Mouse (Mus musculus) embryonic fibroblast, embryonic 13.5 days (primary cell): ENCODE data around the gene Nsa2. TPM values are rescaled to one million over a fixed set of nuclear protein-coding genes. Genes with fewer than 3 reads are reported as not detected.
A peak's percentile ranks its signal among the peaks of the same experiment; 100 is the strongest.
"Not testable (repeated sequence)": the region's sequence is repeated elsewhere in the genome, so short reads cannot be mapped to it uniquely, and the experiment has no call there.

Experiments
- H3K27ac ChIP-seq: 2 replicates; pipeline ENCODE4 v1.5.1; 2012; ENCODE audit warnings: low read length, control low read depth, inconsistent platforms; ENCODE audit not compliant: insufficient read depth
- H3K4me1 ChIP-seq: 2 replicates; pipeline ENCODE4 v1.6.1; 2011; ENCODE audit warnings: low read length; ENCODE audit not compliant: control insufficient read depth, insufficient read depth
- H3K4me3 ChIP-seq: 2 replicates; pipeline ENCODE4 v1.5.1; 2011; ENCODE audit warnings: mild to moderate bottlenecking, control low read depth, low read length; ENCODE audit not compliant: insufficient read depth
- CTCF ChIP-seq: IDR thresholded peaks from 2 replicates; pipeline ENCODE4 v1.5.1; 2011; ENCODE audit warnings: mild to moderate bottlenecking, control low read depth, low read length, moderate library complexity, borderline replicate concordance; ENCODE audit not compliant: insufficient read depth
- POLR2A ChIP-seq: IDR thresholded peaks from 2 replicates; pipeline ENCODE4 v1.6.1; 2011; ENCODE audit warnings: low read depth, mild to moderate bottlenecking, control low read depth, low read length, moderate library complexity
- polyA plus RNA-seq: library from polyadenylated mRNA; stranded (reverse); fragments of >200 nt; gene quantifications from 2 replicates; pipeline ENCODE4 v1.2.4, GENCODE M21; 2011; ENCODE audit warnings: low read depth; ENCODE audit not compliant: missing spikeins, insufficient read length

Gene Nsa2
- polyA plus RNA-seq, 1 experiment = 298 TPM

DNA sequence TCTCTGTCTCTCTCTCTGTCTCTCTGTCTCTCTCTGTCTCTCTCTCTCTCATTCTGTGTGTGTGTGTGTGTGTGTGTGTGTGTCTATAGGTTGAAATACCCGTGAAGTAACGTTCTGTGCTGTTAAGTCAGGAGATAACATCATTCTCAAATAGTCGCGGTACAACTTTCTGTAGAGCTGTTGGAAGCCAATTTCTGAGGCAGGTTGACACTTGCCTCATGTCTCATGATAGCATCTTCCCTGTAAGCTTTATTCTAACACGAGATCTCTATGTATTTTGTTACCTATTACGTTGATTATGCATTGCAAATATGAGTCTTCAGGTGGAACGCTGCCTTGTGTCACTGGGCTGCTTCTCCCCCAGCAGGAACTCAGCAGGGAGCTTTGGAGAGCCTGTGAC is 4.6 kb upstream of the Nsa2 start:
- Histone ChIP-seq H3K4me3 (no peak overlapping the region), H3K4me1 (no peaks in the 10 kb centered on the region), H3K27ac (no peak overlapping the region)
- TF ChIP-seq POLR2A = no peak
- no peak for TF ChIP-seq CTCF

DNA sequence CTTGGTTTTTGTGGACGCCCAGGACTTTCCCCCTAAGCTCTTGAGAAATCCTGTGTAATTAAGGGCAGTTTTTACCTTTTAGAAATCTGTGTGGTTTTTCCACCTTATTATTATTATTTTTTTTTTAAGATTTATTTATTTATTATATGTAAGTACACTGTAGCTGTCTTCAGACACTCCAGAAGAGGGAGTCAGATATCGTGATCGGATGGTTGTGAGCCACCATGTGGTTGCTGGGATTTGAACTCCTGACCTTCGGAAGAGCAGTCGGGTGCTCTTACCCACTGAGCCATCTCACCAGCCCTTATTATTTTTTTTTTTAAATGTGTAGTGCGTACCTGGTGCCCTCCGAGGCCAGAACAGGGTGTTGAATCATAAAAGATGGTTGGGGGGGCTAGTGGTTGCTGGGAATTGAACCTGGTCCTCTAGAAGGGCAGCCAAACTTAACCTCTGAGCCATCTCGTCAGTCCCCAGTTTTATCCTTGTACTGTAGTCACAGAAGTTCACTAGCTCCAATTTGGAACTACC is 731 bp upstream of the Nsa2 start:
- H3K4me1 ChIP-seq, H3K27ac ChIP-seq: not testable (repeated sequence)
- peak overlapping the region; percentile 82 for H3K4me3 ChIP-seq

DNA sequence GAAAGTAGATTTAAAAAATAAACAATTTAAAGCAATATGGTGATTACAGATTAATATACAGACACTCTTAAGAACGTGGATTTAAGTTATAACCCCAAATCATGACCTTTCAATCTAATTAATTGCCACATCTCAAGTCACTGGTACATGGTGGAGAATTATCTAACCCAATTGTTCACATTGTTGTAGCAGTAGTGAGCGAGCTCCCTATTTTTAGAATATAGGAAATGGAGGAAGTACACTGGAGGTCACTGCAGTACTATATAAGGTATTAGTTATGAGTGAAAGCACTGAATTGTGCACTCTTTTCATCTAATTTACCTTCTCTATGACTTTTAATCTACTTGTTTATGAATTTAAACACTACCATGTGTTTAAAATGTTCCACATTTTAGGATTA is 7.3 kb downstream of the Nsa2 start:
- H3K4me3 ChIP-seq, H3K4me1 ChIP-seq, H3K27ac ChIP-seq: not testable (repeated sequence)

DNA sequence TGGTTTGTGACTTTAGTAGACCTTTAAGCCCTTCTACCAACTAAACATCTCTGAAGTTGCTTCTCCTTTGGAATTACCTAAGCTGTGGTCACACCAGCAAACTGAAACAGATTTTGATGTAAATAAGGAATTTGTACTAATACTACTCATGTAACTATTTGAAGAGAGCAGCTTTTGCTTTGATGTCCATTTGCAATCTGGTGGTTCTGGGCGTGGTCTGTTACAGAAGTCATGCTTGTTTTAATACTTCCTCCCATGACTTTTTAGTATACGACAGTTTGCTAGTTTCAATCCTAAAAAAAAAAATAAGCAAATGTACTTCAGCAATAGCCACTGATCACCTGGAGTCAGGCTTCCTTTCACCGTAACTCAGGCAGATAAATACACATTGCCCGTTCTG is 8.1 kb downstream of the Nsa2 start:
- H3K4me1 ChIP-seq, H3K4me3 ChIP-seq, H3K27ac ChIP-seq: not testable (repeated sequence)

DNA sequence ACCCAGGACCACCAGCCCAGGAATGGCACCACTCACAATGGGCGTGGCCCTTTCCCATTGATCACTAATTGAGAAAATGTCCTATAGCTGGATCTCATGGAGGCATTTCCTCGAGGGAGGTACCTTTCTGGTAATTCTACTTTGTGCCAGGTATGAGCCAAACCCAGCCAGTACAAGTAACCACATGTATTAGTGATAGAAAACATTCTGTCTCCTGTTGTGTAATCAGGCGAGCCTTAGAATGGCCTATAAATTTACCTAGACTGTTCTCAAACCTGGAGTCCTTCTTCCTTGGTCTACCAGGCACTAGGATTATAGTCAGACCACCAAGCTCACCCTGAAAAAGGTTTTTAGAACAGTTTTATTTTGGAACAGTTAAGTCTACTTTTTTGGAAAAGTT is 16.4 kb downstream of the Nsa2 start:
- H3K4me3 ChIP-seq = no peak overlapping the region
- no peaks in the 10 kb centered on the region for H3K4me1 ChIP-seq
- H3K27ac ChIP-seq = no peak overlapping the region
- TF ChIP-seq CTCF = no peak
- TF ChIP-seq POLR2A = no peak

DNA sequence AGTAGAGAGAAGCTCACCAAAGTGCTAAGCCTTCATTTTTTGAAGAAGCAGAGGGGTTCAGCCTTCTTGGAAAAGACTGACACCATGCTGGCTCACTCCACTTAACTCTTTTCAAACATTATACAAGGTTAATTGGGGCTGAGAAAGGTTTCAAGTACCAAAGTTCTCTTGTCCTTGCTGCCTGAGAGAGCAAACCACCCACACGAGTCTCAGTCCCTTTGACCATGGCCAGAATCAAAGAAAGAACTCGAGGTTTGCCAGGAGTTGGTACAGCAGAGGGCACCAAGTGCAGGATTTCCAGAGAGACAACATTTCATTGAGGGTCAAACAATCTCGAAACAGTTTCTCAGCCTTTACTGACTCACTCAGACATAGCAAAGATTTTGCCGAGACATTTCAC is 28.7 kb downstream of the Nsa2 start:
- H3K4me3 ChIP-seq = no peak overlapping the region
- H3K4me1 ChIP-seq = no peaks in the 10 kb centered on the region
- no peak overlapping the region for H3K27ac ChIP-seq
- TF ChIP-seq CTCF (no peak), POLR2A (no peak)

DNA sequence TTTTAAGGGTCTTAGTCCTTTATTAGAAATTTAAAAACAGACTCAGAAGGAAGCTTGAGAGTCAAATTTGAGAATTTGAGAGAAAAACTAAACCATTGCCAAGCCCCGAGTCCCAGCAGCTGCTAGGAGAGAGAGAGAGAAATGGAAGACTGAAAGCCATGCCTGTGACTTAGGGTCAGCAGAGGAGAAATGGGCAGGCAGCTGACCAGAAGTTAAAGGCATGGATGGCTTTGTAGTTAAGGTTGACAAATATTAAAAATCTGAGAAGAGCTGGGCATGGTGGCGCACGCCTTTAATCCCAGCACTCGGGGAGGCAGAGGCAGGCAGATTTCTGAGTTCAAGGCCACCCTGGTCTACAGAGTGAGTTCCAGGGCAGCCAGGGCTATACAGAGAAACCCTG is 30.0 kb downstream of the Nsa2 start:
- H3K4me1 ChIP-seq, H3K4me3 ChIP-seq, H3K27ac ChIP-seq: not testable (repeated sequence)

DNA sequence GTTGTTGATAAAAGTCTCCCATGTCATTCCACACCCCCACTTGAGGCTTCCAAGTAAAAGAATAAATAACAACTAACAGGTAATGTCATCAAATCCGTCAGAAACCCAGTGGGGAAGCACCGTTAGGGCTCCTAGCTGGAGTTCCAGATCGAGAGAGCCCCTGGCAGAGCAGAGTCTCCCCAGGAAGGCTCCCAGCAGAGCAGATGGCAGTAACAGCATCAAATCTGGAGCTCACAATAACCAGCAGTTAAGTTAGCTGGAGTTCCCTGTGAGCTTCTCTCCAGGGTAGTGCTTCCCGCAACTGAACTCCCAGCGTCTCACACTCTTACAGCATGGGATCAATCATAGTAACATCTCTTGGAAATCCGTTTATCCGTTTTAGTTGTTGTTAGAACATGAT is 32.7 kb downstream of the Nsa2 start:
- TF ChIP-seq POLR2A = no peak
- no peak for TF ChIP-seq CTCF
- Histone ChIP-seq H3K27ac (no peak overlapping the region), H3K4me1 (no peaks in the 10 kb centered on the region), H3K4me3 (no peak overlapping the region)

DNA sequence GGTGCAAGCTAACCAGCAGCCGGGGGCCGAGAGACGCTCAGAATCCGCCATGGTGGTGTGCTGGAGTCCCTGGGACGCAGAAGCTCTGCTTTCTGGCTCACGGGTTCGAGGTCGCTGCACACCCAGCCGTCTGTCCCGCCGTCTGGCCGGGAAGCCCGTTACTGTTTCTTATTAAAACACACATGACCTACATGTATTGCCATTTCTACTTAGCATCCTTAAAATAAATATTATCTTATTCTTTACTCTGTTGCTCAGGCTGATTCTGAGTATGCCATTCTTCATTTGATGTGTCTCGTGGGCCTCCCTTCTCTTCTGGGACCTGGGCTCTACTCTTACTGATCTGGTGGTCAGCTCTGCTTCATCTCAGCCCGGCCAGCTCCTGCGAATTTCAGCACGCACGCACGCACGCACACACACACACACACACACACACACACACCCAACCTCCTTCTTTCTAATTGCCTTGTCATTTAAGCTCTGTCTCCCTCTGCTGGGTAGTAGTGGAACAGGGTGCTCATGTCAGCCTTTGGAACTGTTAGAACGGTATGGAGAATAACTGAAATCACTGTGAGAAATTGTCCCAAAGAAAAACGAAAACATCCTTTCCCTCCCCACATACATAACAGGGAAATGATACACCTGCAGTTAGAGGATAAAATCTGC is 38.4 kb downstream of the Nsa2 start, which contains the start of gene Gm6169:
TSS of gene Gm6169 (minus strand) at position 51 of the 666 bp plus-strand sequence.
- Histone ChIP-seq H3K4me3 (no peak within 1 kb of the TSS), H3K4me1 (no peaks in the 10 kb centered on the region), H3K27ac (no peak within 1 kb of the TSS)
- no peak for TF ChIP-seq POLR2A
- peak; percentile 37 for TF ChIP-seq CTCF

DNA sequence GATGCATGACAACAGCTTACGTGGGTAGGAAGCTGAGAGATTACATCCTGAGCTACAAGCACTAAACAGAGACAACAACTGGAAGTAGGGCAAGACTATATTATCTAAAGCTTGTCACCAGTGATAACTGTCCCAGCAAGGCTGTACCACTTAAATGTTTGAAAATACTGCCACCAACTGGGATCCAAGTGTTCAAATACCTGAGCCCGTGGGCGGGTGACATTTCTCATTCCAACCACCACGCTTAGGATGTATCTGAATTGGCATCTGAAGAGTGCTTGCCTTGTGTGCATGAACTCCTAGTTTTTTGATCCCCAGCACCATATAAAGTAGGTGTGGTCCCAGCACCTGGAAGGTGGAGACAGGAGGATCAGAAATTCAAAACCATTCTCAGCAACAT is 42.0 kb downstream of the Nsa2 start:
- Histone ChIP-seq H3K4me1 (no peaks in the 10 kb centered on the region), H3K4me3 (no peak overlapping the region), H3K27ac (no peak overlapping the region)
- no peak for TF ChIP-seq CTCF
- TF ChIP-seq POLR2A = no peak

DNA sequence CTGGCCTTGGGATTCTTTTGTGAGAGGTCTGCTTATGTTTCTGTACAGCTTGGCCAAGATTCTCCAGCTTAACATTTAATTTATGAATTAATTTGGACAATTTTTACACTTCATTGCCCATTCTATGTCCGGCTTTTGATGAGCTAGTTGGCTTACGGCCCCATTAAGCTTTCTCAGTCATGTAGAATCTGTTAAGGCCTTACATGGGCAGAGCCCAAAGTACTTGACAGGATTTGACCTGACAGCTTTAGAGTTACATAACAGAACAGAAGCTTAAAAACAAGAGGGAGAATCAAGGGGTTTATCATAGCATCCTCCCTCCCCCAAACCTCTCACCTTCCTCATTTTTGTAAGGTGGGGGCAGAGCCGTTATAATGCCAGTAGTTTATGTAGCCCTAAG is 49.6 kb downstream of the Nsa2 start:
- TF ChIP-seq CTCF (no peak), POLR2A (no peak)
- Histone ChIP-seq H3K4me1 (no peaks in the 10 kb centered on the region), H3K27ac (no peak overlapping the region), H3K4me3 (no peak overlapping the region)
